Mouse (Mus musculus) brown adipose tissue, adult 24 weeks (tissue): ENCODE data around the gene Zfc3h1. TPM values are rescaled to one million over a fixed set of nuclear protein-coding genes. Genes with fewer than 3 reads are reported as not detected.
A peak's percentile ranks its signal among the peaks of the same experiment; 100 is the strongest.

ENCODE experiments used
- H3K27ac ChIP-seq: fragments of 200-500 bp; replicated peaks from 2 replicates; pipeline ENCODE4 v1.5.1; 2012; ENCODE audit warnings: low read depth, mild to moderate bottlenecking, low read length
- H3K4me1 ChIP-seq: fragments of 200-500 bp; 2 replicates; pipeline ENCODE4 v1.6.1; 2012; ENCODE audit warnings: low read length, mixed read lengths; ENCODE audit not compliant: control insufficient read depth, insufficient read depth, insufficient read length
- H3K4me3 ChIP-seq: fragments of 200-500 bp; 2 replicates; pipeline ENCODE4 v1.5.1; 2012; ENCODE audit warnings: low read depth, mild to moderate bottlenecking, low read length, moderate library complexity; ENCODE audit not compliant: insufficient read depth
- polyA plus RNA-seq: library from polyadenylated mRNA; stranded (reverse); fragments of >200 nt; gene quantifications from 2 replicates; pipeline ENCODE4 v1.2.4, GENCODE M21; 2012; ENCODE audit not compliant: missing spikeins, insufficient read depth, insufficient read length

Zfc3h1 gene
- polyA plus RNA-seq, 1 experiment, result 11.6 TPM

GRCm38 (mm10) chr10:115425351-115425750 lies 40.6 kb downstream of the Zfc3h1 start:
- no peak overlapping the region for H3K27ac ChIP-seq
- no peaks in the 10 kb centered on the region for H3K4me1 ChIP-seq
- H3K4me3 ChIP-seq, result no peak overlapping the region

GRCm38 (mm10) chr10:115437286-115437685 lies 52.5 kb downstream of the Zfc3h1 start:
- H3K4me3 ChIP-seq, result no peak overlapping the region
- H3K4me1 ChIP-seq, result no peaks in the 10 kb centered on the region
- H3K27ac ChIP-seq, result no peak overlapping the region

- no peaks in the 10 kb centered on the region for H3K4me1 ChIP-seq
- no peak overlapping the region for H3K4me3 ChIP-seq
- no peak overlapping the region for H3K27ac ChIP-seq
Observed at GRCm38 (mm10) chr10:115448614-115449013, 63.9 kb downstream of the Zfc3h1 start.

- no peaks in the 10 kb centered on the region for H3K4me1 ChIP-seq
- H3K27ac ChIP-seq, result no peak overlapping the region
- H3K4me3 ChIP-seq, result no peak overlapping the region
Observed at GRCm38 (mm10) chr10:115457368-115458021, 72.7 kb downstream of the Zfc3h1 start.

- Histone ChIP-seq H3K27ac (no peak overlapping the region), H3K4me1 (no peaks in the 10 kb centered on the region)
Observed at GRCm38 (mm10) chr10:115462646-115463045, 77.9 kb downstream of the Zfc3h1 start.

GRCm38 (mm10) chr10:115465072-115465471 lies 80.3 kb downstream of the Zfc3h1 start:
- H3K27ac ChIP-seq, result no peak overlapping the region

More at GRCm38 (mm10) chr10:115462646-115463045, 77.9 kb downstream of the Zfc3h1 start:
- no peak overlapping the region for H3K4me3 ChIP-seq

GRCm38 (mm10) chr10:115465778-115466177 lies 81.0 kb downstream of the Zfc3h1 start:
- Histone ChIP-seq H3K4me1 (no peaks in the 10 kb centered on the region), H3K4me3 (no peak overlapping the region), H3K27ac (no peak overlapping the region)

More at GRCm38 (mm10) chr10:115465072-115465471, 80.3 kb downstream of the Zfc3h1 start:
- no peaks in the 10 kb centered on the region for H3K4me1 ChIP-seq
- H3K4me3 ChIP-seq, result no peak overlapping the region

GRCm38 (mm10) chr10:115467985-115468384 lies 83.2 kb downstream of the Zfc3h1 start:
- Histone ChIP-seq H3K4me1 (no peaks in the 10 kb centered on the region), H3K4me3 (no peak overlapping the region), H3K27ac (no peak overlapping the region)

- Histone ChIP-seq H3K4me3 (no peak overlapping the region), H3K4me1 (no peaks in the 10 kb centered on the region), H3K27ac (no peak overlapping the region)
Observed at GRCm38 (mm10) chr10:115468632-115469031, 83.9 kb downstream of the Zfc3h1 start.

- Histone ChIP-seq H3K27ac (no peak overlapping the region), H3K4me1 (no peaks in the 10 kb centered on the region), H3K4me3 (no peak overlapping the region; the same call in 1 of the 2 replicates)
Observed at GRCm38 (mm10) chr10:115469040-115469439, 84.3 kb downstream of the Zfc3h1 start.

GRCm38 (mm10) chr10:115470621-115471334 lies 86.0 kb downstream of the Zfc3h1 start:
- Histone ChIP-seq H3K4me3 (peak overlapping the region; percentile 34; the same call in 1 of the 2 replicates), H3K27ac (no peak overlapping the region), H3K4me1 (no peaks in the 10 kb centered on the region)

GRCm38 (mm10) chr10:115473213-115473961 lies 88.6 kb downstream of the Zfc3h1 start:
- no peak overlapping the region for H3K27ac ChIP-seq
- no peak overlapping the region for H3K4me3 ChIP-seq
- no peaks in the 10 kb centered on the region for H3K4me1 ChIP-seq

GRCm38 (mm10) chr10:115475000-115475550 lies 90.3 kb downstream of the Zfc3h1 start:
- Histone ChIP-seq H3K4me1 (peaks cover 3% of the 10 kb centered on the region; the same call in 1 of the 2 replicates), H3K27ac (no peak overlapping the region), H3K4me3 (no peak overlapping the region)

GRCm38 (mm10) chr10:115476506-115476905 lies 91.7 kb downstream of the Zfc3h1 start:
- Histone ChIP-seq H3K4me3 (no peak overlapping the region), H3K27ac (no peak overlapping the region), H3K4me1 (peaks cover 3% of the 10 kb centered on the region; the same call in 1 of the 2 replicates)
